Mouse (Mus musculus) left cerebral cortex, adult 11 months (tissue): ENCODE measurements at regions not wholly inside any gene's neighbourhood (a gene's known extent, or its start where the extent isn't known, plus 50 kb on each side); places are given as distances from the start of the nearest gene placed in this dataset.

Source experiments
- DNase-seq: peaks from one replicate; pipeline ENCODE4 v3.0.0; 2022; ENCODE audit warnings: low spot score

DNA sequence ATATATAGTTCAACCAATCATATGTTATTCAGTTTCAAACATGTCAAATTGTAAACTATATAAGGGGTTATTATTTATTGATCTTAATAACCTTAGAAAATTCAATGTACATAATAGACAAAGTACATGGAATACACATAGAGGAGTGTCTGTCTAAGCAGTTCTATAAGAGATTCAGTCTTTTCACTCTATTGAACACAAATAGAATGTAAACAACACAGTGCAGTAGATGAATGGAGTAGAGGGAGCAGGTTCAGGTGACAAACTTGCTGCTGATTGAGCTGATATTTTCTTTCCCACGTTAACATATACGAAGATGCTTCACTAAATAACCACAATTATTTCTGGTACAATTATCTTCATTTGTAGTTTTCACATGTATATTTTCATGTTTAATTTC, 1098.6 kb upstream of the Foxg1 start:
- DNase-seq, result no peak

DNA sequence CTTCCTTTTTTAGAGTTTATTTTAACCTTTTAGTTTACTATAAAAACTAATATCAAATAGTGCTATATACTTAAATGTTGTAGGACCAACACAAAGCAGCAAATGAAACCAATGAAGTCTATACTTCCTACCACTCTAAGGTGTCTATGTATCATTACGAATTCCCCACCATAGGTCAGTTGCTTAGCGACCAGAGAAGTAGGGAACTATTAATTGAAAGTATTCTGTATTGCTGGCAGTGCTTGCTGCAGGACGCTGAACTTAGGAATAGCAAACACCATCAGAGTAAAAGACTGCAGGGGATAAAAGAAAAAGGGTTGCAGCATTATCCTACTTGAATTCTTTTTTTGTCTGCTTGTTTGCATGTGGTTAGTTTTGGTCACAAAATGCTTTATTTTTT, 1098.1 kb upstream of the Foxg1 start:
- peak; percentile 2 for DNase-seq

DNA sequence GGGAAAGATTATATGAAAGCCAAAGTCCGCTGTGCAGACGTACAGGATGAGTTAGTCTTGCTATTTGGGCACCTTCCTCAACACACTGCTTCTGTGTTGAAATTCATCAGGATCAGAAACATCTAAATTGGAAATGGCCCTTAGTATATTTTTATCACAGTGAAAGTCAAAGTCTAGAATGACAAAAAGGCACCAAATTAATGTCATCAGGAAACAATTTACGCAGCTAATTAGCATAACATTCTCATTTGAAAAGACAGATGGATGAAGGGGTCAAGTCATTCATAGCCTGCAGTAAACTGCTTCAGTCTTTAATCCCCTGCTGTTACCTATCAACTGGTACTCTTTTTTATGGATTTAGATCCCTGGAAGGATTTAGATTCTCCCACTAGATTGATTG, 1092.3 kb upstream of the Foxg1 start:
- no peak for DNase-seq
